Mouse (Mus musculus) intestine, embryonic 14.5 days (tissue): ENCODE measurements around the gene Rpl14. TPM values are rescaled to one million over a fixed set of nuclear protein-coding genes. Genes with fewer than 3 reads are reported as not detected.
A peak's percentile ranks its signal among the peaks of the same experiment; 100 is the strongest.

Experiments
- ATAC-seq: fragments of 200-750 bp; cut with Nextera tagmentation; replicated peaks from 2 replicates; pipeline ENCODE4 v1.8.0; 2017; ENCODE audit warnings: low read depth, moderate number of reproducible peaks, moderate TSS enrichment, moderate library complexity; ENCODE audit not compliant: low FRiP score, low TSS enrichment
- DNase-seq: peaks from one replicate; pipeline ENCODE4 v3.0.0-alpha.2; 2018; ENCODE audit warnings: low spot score
- H3K27ac ChIP-seq: fragments of 300-500 bp; sonication (generic); 2 replicates; pipeline ENCODE4 v1.5.1; 2014; ENCODE audit warnings: low read depth, mild to moderate bottlenecking, control low read depth
- H3K27me3 ChIP-seq: fragments of 300-500 bp; sonication (generic); replicated peaks from 2 replicates; pipeline ENCODE4 v1.6.1; 2014; ENCODE audit warnings: low read length, control low read depth; ENCODE audit not compliant: control insufficient read depth, insufficient read depth
- H3K36me3 ChIP-seq: fragments of 300-500 bp; sonication (generic); 2 replicates; pipeline ENCODE4 v1.6.1; 2014; ENCODE audit warnings: low read length, control low read depth; ENCODE audit not compliant: control insufficient read depth, insufficient read depth
- H3K4me1 ChIP-seq: fragments of 300-500 bp; sonication (generic); replicated peaks from 2 replicates; pipeline ENCODE4 v1.6.1; 2014; ENCODE audit warnings: low read length, control low read depth, mixed read lengths; ENCODE audit not compliant: control insufficient read depth, insufficient read depth
- H3K4me2 ChIP-seq: fragments of 300-500 bp; sonication (generic); 2 replicates; pipeline ENCODE4 v1.6.1; 2014; ENCODE audit warnings: low read length
- H3K4me3 ChIP-seq: fragments of 300-500 bp; sonication (generic); 2 replicates; pipeline ENCODE4 v1.5.1; 2014; ENCODE audit warnings: low read depth, low read length, control low read depth, mixed read lengths
- H3K9ac ChIP-seq: fragments of 300-500 bp; sonication (generic); 2 replicates; pipeline ENCODE4 v1.6.1; 2014; ENCODE audit warnings: mild to moderate bottlenecking, low read length
- H3K9me3 ChIP-seq: fragments of 300-500 bp; sonication (generic); 2 replicates; pipeline ENCODE4 v1.6.1; 2016; ENCODE audit warnings: low read length, control low read depth; ENCODE audit not compliant: control insufficient read depth
- WGBS: fragments of 180-500 bp; shearing (Covaris S2); extraction: QIAGEN DNeasy Blood & Tissue Kit; methylation state at CpG from one replicate; pipeline ENCODE4 v1.1.7; 2014; 5-methylcytosine and 5-hydroxymethylcytosine counted together
- polyA plus RNA-seq: library from polyadenylated mRNA; unstranded; fragments of >200 nt; fragmentation: Nextera tagmentation; extraction: Ambion mirVana; gene quantifications from 2 replicates; pipeline ENCODE4 v1.2.1, GENCODE M21; 2014

The Rpl14 gene
- polyA plus RNA-seq, 1 experiment from 2014 or later, result 1,204 TPM

DNA sequence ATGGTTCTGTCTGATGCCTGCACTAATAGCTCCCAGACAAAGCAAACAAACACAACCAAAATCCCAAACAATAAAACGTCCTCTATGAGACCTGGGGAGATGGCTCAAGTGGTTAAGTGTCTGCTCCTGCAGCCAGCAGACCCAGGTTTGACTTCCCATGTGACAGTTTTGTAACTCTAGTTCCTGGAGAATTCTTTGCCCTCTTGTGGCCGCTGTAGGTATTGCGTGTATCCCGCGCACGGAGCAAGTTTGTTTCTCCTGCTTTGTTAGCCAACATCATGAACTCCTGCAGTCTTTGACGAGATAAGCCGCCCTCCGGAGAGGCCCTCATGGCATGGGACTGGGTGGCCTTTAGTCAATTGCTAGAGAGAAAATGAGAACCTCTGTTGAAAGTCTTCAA, 20.2 kb downstream of the Rpl14 start:
- H3K4me3 ChIP-seq, result no peak overlapping the region
- H3K9me3 ChIP-seq, result no peaks in the 10 kb centered on the region
- H3K4me1 ChIP-seq, result no peaks in the 10 kb centered on the region
- no peak for ATAC-seq
- 4% methylated on average over 9 of the region's 9 CpGs for WGBS
- no peak overlapping the region for H3K27ac ChIP-seq
- H3K9ac ChIP-seq, result no peak overlapping the region
- peak; percentile 97 for DNase-seq
- H3K4me2 ChIP-seq, result no peak overlapping the region
- no peaks in the 10 kb centered on the region for H3K36me3 ChIP-seq
- H3K27me3 ChIP-seq, result no peaks in the 10 kb centered on the region

DNA sequence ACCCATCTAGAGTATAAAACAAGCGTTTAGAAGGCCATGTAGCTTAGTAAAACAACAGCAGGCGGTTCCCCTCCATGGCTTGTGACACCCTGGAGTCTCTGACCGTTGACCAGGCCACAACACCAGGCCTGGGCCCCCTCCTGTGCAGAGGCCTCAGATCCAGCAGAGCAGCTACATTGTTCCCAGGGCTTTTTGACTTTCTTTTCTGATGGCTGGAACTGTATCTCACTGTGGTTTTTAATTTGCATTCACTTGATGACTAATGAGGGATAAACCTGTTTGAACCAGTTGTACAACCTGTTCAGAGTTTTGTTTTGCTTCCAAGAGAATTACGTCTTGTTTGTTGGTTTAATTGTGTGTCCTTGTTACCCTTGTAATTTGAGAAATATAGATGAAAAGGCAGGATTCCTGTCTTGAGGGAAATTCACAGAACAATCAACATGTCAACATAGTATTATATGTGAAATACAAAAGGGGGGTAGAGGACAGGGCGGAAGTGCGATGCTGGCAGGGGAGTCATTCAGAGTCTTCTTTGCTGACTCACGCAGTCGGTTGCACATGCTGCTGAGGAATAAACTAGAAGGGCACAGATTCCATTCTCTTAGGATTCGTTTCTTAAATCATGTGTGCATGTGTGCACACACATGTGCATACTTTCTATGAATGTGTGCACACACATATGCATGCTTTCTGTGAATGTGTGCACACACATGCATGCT, 22.3 kb downstream of the Rpl14 start:
- Histone ChIP-seq H3K9ac (no peak overlapping the region), H3K27ac (no peak overlapping the region), H3K4me2 (no peak overlapping the region), H3K9me3 (no peaks in the 10 kb centered on the region), H3K36me3 (no peaks in the 10 kb centered on the region), H3K4me3 (no peak overlapping the region), H3K4me1 (no peaks in the 10 kb centered on the region), H3K27me3 (no peaks in the 10 kb centered on the region)
- 69% methylated on average over 9 of the region's 9 CpGs for WGBS
- ATAC-seq (no peak), DNase-seq (no peak)

- no peaks in the 10 kb centered on the region for H3K4me1 ChIP-seq
- no peaks in the 10 kb centered on the region for H3K9me3 ChIP-seq
- H3K4me3 ChIP-seq, result no peak overlapping the region
- DNase-seq (no peak), ATAC-seq (no peak)
- 68% methylated on average over 6 of the region's 6 CpGs for WGBS
- no peaks in the 10 kb centered on the region for H3K27me3 ChIP-seq
- no peak overlapping the region for H3K4me2 ChIP-seq
- H3K27ac ChIP-seq, result no peak overlapping the region
- H3K9ac ChIP-seq, result no peak overlapping the region
- no peaks in the 10 kb centered on the region for H3K36me3 ChIP-seq
Observed at GRCm38 (mm10) chr9:120594839-120595238, 23.6 kb downstream of the Rpl14 start.

DNA sequence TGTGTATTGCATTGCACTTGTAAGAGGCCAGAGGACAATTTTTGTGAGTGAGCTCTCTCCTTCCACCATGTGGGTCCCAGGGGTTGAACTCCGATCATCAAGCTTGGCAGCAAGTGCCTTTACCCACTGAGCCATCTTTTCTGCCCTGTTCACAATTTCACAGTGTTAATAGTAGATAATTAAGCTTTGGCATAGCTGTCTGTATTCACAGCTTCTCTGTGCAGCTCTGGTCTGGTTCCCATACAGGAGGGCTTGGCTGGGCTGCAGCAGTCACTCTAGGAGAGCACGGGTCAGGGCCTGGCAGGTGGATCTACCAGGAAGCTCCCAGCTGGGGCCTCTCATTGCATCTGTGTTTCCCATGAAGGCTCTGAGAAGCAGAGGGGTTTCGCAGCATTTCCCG, 24.1 kb downstream of the Rpl14 start:
- H3K9me3 ChIP-seq, result no peaks in the 10 kb centered on the region
- WGBS, result 66% methylated on average over 4 of the region's 4 CpGs
- H3K9ac ChIP-seq, result no peak overlapping the region
- no peak overlapping the region for H3K4me3 ChIP-seq
- no peak overlapping the region for H3K4me2 ChIP-seq
- DNase-seq, result no peak
- no peaks in the 10 kb centered on the region for H3K4me1 ChIP-seq
- H3K36me3 ChIP-seq, result no peaks in the 10 kb centered on the region
- H3K27me3 ChIP-seq, result no peaks in the 10 kb centered on the region
- H3K27ac ChIP-seq, result no peak overlapping the region
- ATAC-seq, result no peak

- H3K27ac ChIP-seq, result no peak overlapping the region
- 18% methylated on average over 17 of the region's 17 CpGs for WGBS
Observed at GRCm38 (mm10) chr9:120601488-120602171, 30.4 kb downstream of the Rpl14 start.

GRCm38 (mm10) chr9:120602172-120602838, 31.1 kb downstream of the Rpl14 start:
- Histone ChIP-seq H3K27me3 (no peaks in the 10 kb centered on the region), H3K4me2 (0 out of 2 replicates have a peak overlapping the region, but pooled peaks have one; percentile 32), H3K36me3 (no peaks in the 10 kb centered on the region), H3K9ac (no peak overlapping the region), H3K9me3 (peaks cover under 1% of the 10 kb centered on the region; the same call in 1 of the 2 replicates), H3K4me1 (no peaks in the 10 kb centered on the region; the same call in none of the 2 replicates), H3K4me3 (no peak overlapping the region), H3K27ac (no peak overlapping the region)
- 50% methylated on average over 17 of the region's 17 CpGs for WGBS
- peak; percentile 65 for ATAC-seq
- peak; percentile 70 for DNase-seq

More at GRCm38 (mm10) chr9:120601488-120602171, 30.4 kb downstream of the Rpl14 start:
- H3K36me3 ChIP-seq, result no peaks in the 10 kb centered on the region
- peak overlapping the region; percentile 32; the same call in 1 of the 2 replicates for H3K4me2 ChIP-seq
- H3K9me3 ChIP-seq, result no peaks in the 10 kb centered on the region
- H3K27me3 ChIP-seq, result no peaks in the 10 kb centered on the region
- ATAC-seq, result peak; percentile 72
- H3K9ac ChIP-seq, result no peak overlapping the region
- H3K4me3 ChIP-seq, result no peak overlapping the region
- no peaks in the 10 kb centered on the region; the same call in none of the 2 replicates for H3K4me1 ChIP-seq
- peak; percentile 93 for DNase-seq

DNA sequence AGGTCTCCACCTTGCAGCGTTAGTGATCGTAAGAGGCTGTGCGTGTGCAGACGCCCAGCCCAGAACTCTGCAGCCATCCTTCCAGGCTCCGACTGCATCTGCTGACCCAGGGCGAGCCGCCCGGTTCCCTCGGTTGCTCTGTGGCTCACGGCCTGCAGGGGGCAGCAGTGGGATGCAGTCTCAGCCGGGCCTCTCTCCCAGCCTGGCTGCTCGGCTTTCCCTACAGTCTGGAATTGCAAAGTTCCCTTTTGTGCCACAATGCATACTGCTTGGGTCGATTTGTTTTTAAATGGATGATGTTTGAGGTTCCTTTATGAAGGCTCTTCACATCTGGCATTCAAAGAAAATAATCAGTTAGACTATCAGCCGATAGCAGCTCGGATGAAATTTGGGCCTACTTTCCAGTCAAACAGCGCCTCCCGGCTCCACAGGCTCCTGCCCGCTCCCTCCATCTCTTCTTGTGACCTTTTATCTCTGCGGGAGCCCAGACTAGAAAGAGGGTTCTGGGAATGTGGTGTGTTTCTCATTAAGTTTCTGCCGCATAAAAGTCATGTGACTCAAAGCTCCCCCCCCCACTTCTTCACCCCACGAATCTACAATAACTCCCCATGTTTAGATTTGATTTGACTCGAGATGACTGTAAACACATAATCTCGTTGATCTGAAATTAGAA, 31.7 kb downstream of the Rpl14 start:
- Histone ChIP-seq H3K36me3 (no peaks in the 10 kb centered on the region), H3K9me3 (peaks cover 7% of the 10 kb centered on the region), H3K27ac (no peak overlapping the region), H3K9ac (no peak overlapping the region), H3K27me3 (no peaks in the 10 kb centered on the region), H3K4me1 (no peaks in the 10 kb centered on the region; the same call in none of the 2 replicates), H3K4me3 (no peak overlapping the region), H3K4me2 (peak overlapping the region; percentile 22)
- ATAC-seq (peak; percentile 81), DNase-seq (peak; percentile 97)
- 7% methylated on average over 23 of the region's 23 CpGs for WGBS

- Histone ChIP-seq H3K27me3 (no peaks in the 10 kb centered on the region), H3K9ac (no peak overlapping the region), H3K4me1 (no peaks in the 10 kb centered on the region; the same call in none of the 2 replicates), H3K4me3 (no peak overlapping the region), H3K36me3 (no peaks in the 10 kb centered on the region), H3K9me3 (peaks cover 12% of the 10 kb centered on the region), H3K27ac (no peak overlapping the region), H3K4me2 (peak overlapping the region; percentile 22)
- no peak for DNase-seq
- no peak for ATAC-seq
- WGBS, result 29% methylated on average over 10 of the region's 10 CpGs
Observed at GRCm38 (mm10) chr9:120603512-120603908, 32.3 kb downstream of the Rpl14 start.
